ENCODE assay signal across 12 mouse cellular contexts in the genomic region with DNA sequence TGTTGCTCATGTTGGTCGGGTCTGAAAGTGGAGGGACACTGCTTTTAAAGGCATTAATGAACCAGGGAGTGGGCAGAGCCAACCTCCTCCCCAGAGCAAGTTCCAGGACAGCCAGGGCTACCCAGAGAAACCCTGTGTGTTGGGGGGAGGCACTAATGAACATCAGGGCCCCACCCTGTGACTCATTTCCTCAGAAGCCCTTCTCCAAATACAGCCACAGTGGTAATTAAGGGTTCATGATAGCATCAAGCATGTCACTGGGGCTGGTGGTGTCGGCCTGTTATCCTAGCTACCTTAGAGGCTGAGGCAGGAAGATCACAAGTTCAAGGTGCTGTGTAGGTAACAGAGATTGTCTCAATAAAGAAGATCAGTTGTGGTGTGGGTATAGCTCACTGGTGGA. TPM values are rescaled to one million over a fixed set of nuclear protein-coding genes. Genes with fewer than 3 reads are reported as not detected.
DNase-seq lines count a peak whose midpoint lies in the region; ATAC-seq and TF ChIP-seq lines count a peak whose summit lies in the region.
"Had no signal": no experiment of that assay in that cellular context is flagged by ENCODE, and none has a peak within 500 bp of the region (broad histone marks: within the 10 kb centered on the region; RNA-seq: fewer than 3 reads in every experiment).

No protein-coding gene starts in this region.

- no peak for TF ChIP-seq CTCF in G1E (IDR thresholded peaks at IDR 0.05; ENCODE audit: low read depth, low read length)

- no peak for ATAC-seq in heart, embryonic 12.5 days (ENCODE audit: insufficient number of reproducible peaks, low FRiP score)
- ATAC-seq in G1E (ENCODE audit: extremely low read depth, insufficient number of reproducible peaks, low FRiP score, poor library complexity, severe bottlenecking): peak; percentile 18; the same call in 1 of the 2 replicates
- ATAC-seq in monocyte, adult 5-6 weeks (replicated peaks; ENCODE audit: insufficient number of reproducible peaks, low FRiP score, low TSS enrichment, poor library complexity, severe bottlenecking): peak; percentile 55
- ATAC-seq in forebrain, embryonic 13.5 days: no peak
- no peak for ATAC-seq in midbrain, embryonic 15.5 days (replicated peaks)

- no peak overlapping the region for H3K9ac ChIP-seq in heart, embryonic 12.5 days
- H3K9ac ChIP-seq in forebrain, embryonic 13.5 days: no peak overlapping the region
- no peak overlapping the region for H3K9ac ChIP-seq in midbrain, embryonic 15.5 days
- H3K9ac ChIP-seq: hindbrain, embryonic 15.5 days had no signal

- DNase-seq in heart, adult 11 months: peak; percentile 93
- no peak for DNase-seq in G1E (ENCODE audit: low spot score)
- peak; percentile 66 for DNase-seq in induced T-regulatory cell, adult 2 months (ENCODE audit: low read depth)
- DNase-seq in thymus, postnatal 0 days (ENCODE audit: low spot score): no peak
- DNase-seq: B cell, adult 2 months; cerebellum, postnatal 36 days had no signal

- peaks cover 10% of the 10 kb centered on the region for H3K4me1 ChIP-seq in heart, embryonic 12.5 days (replicated peaks)
- H3K4me1 ChIP-seq in G1E (ENCODE audit: insufficient read depth, low read depth, low read length): peaks cover 37% of the 10 kb centered on the region
- H3K4me1 ChIP-seq in forebrain, embryonic 13.5 days: peaks cover 2% of the 10 kb centered on the region; the same call in 1 of the 2 replicates
- H3K4me1 ChIP-seq in midbrain, embryonic 15.5 days: peaks cover under 1% of the 10 kb centered on the region; the same call in 1 of the 2 replicates

- 61% methylated on average over 2 of the region's 2 CpGs for WGBS in heart, embryonic 12.5 days
- WGBS in forebrain, embryonic 13.5 days: 78% methylated on average over 2 of the region's 2 CpGs
- 74% methylated on average over 2 of the region's 2 CpGs for WGBS in midbrain, embryonic 15.5 days

- H3K9me3 ChIP-seq in heart, embryonic 12.5 days (replicated peaks): no peaks in the 10 kb centered on the region
- no peaks in the 10 kb centered on the region for H3K9me3 ChIP-seq in G1E (replicated peaks)
- H3K9me3 ChIP-seq in forebrain, embryonic 13.5 days (replicated peaks): no peaks in the 10 kb centered on the region
- H3K9me3 ChIP-seq in midbrain, embryonic 15.5 days: no peaks in the 10 kb centered on the region
- H3K9me3 ChIP-seq: hindbrain, embryonic 15.5 days had no signal

- H3K27me3 ChIP-seq in heart, embryonic 12.5 days (replicated peaks): no peaks in the 10 kb centered on the region
- H3K27me3 ChIP-seq in G1E (ENCODE audit: insufficient read depth, low read length): no peaks in the 10 kb centered on the region
- H3K27me3 ChIP-seq in forebrain, embryonic 13.5 days: no peaks in the 10 kb centered on the region
- no peaks in the 10 kb centered on the region for H3K27me3 ChIP-seq in midbrain, embryonic 15.5 days (replicated peaks)
- H3K27me3 ChIP-seq: hindbrain, embryonic 15.5 days had no signal

- no peak overlapping the region for H3K4me3 ChIP-seq in heart, embryonic 12.5 days
- H3K4me3 ChIP-seq in G1E (ENCODE audit: low read depth, low read length): no peak overlapping the region
- H3K4me3 ChIP-seq in forebrain, embryonic 13.5 days: no peak overlapping the region
- H3K4me3 ChIP-seq in midbrain, embryonic 15.5 days: no peak overlapping the region
- H3K4me3 ChIP-seq: hindbrain, embryonic 15.5 days had no signal

- no peak overlapping the region for H3K4me2 ChIP-seq in heart, embryonic 12.5 days
- H3K4me2 ChIP-seq in forebrain, embryonic 13.5 days: no peak overlapping the region
- no peak overlapping the region for H3K4me2 ChIP-seq in midbrain, embryonic 15.5 days
- H3K4me2 ChIP-seq: hindbrain, embryonic 15.5 days had no signal

- no peak overlapping the region for H3K27ac ChIP-seq in heart, embryonic 12.5 days (ENCODE audit: poor library complexity, severe bottlenecking)
- H3K27ac ChIP-seq in forebrain, embryonic 13.5 days: no peak overlapping the region
- no peak overlapping the region for H3K27ac ChIP-seq in midbrain, embryonic 15.5 days
- H3K27ac ChIP-seq: hindbrain, embryonic 15.5 days; kidney, postnatal 0 days had no signal

- no peaks in the 10 kb centered on the region for H3K36me3 ChIP-seq in heart, embryonic 12.5 days
- peaks cover 61% of the 10 kb centered on the region for H3K36me3 ChIP-seq in G1E (replicated peaks)
- H3K36me3 ChIP-seq in forebrain, embryonic 13.5 days (ENCODE audit: poor library complexity, severe bottlenecking): peaks cover 2% of the 10 kb centered on the region; the same call in 1 of the 2 replicates
- no peaks in the 10 kb centered on the region for H3K36me3 ChIP-seq in midbrain, embryonic 15.5 days (replicated peaks)
- H3K36me3 ChIP-seq: hindbrain, embryonic 15.5 days had no signal

RNA-seq across cellular contexts. Expression of a gene that starts 9.3 kb away (rescaled TPM):
- polyA plus RNA-seq in heart, embryonic 12.5 days (2016; fragmentation: Nextera tagmentation; extraction: Ambion mirVana): 52.0 and 52.5 TPM in 2 replicates
- total RNA-seq in G1E (2014; fragmentation: Nextera tagmentation): 50.4 and 61.6 TPM in 2 replicates
- total RNA-seq in G1E (2017): 67.5 and 76.3 TPM in 2 replicates
- polyA plus RNA-seq in G1E (2012): 49.5 and 58.4 TPM in 2 replicates
- 392 to 513 TPM (median 506 TPM) in 3 replicates for total RNA-seq in monocyte, adult 5-6 weeks (2017)
- polyA plus RNA-seq in thymus, postnatal 0 days (2015; fragmentation: Nextera tagmentation; extraction: Ambion mirVana): 85.1 and 92.5 TPM in 2 replicates
- 88.7 and 91.9 TPM in 2 replicates for polyA plus RNA-seq in forebrain, embryonic 13.5 days (2015; fragmentation: Nextera tagmentation; extraction: Ambion mirVana)
- 82.9 and 88.7 TPM in 2 replicates for polyA plus RNA-seq in midbrain, embryonic 15.5 days (2015; fragmentation: Nextera tagmentation; extraction: Ambion mirVana)

RNA-seq across cellular contexts. Expression of a gene that starts 29.8 kb away (rescaled TPM):
- 8.9 and 9.1 TPM in 2 replicates for polyA plus RNA-seq in heart, embryonic 12.5 days (2016; fragmentation: Nextera tagmentation; extraction: Ambion mirVana)
- 34.4 and 41.1 TPM in 2 replicates for total RNA-seq in G1E (2014; fragmentation: Nextera tagmentation)
- 20.3 and 23.3 TPM in 2 replicates for total RNA-seq in G1E (2017)
- polyA plus RNA-seq in G1E (2012): 2.0 and 2.3 TPM in 2 replicates
- total RNA-seq in monocyte, adult 5-6 weeks (2017): 6.5 to 13.6 TPM (median 9.2 TPM) in 3 replicates
- polyA plus RNA-seq in thymus, postnatal 0 days (2015; fragmentation: Nextera tagmentation; extraction: Ambion mirVana): 6.3 and 7.5 TPM in 2 replicates
- 10.6 and 10.7 TPM in 2 replicates for polyA plus RNA-seq in forebrain, embryonic 13.5 days (2015; fragmentation: Nextera tagmentation; extraction: Ambion mirVana)
- polyA plus RNA-seq in midbrain, embryonic 15.5 days (2015; fragmentation: Nextera tagmentation; extraction: Ambion mirVana): 15.3 and 17.5 TPM in 2 replicates

RNA-seq across cellular contexts. Expression of a gene that starts 53.2 kb away (rescaled TPM):
- 51.8 and 52.3 TPM in 2 replicates for polyA plus RNA-seq in heart, embryonic 12.5 days (2016; fragmentation: Nextera tagmentation; extraction: Ambion mirVana)
- total RNA-seq in G1E (2014; fragmentation: Nextera tagmentation): 86.4 and 106 TPM in 2 replicates
- 41.4 and 53.3 TPM in 2 replicates for total RNA-seq in G1E (2017)
- 114 and 144 TPM in 2 replicates for polyA plus RNA-seq in G1E (2012)
- 145 to 205 TPM (median 169 TPM) in 3 replicates for total RNA-seq in monocyte, adult 5-6 weeks (2017)
- polyA plus RNA-seq in thymus, postnatal 0 days (2015; fragmentation: Nextera tagmentation; extraction: Ambion mirVana): 65.7 and 76.3 TPM in 2 replicates
- polyA plus RNA-seq in forebrain, embryonic 13.5 days (2015; fragmentation: Nextera tagmentation; extraction: Ambion mirVana): 75.5 and 77.9 TPM in 2 replicates
- polyA plus RNA-seq in midbrain, embryonic 15.5 days (2015; fragmentation: Nextera tagmentation; extraction: Ambion mirVana): 54.6 and 56.2 TPM in 2 replicates

Comparison
In these comparisons a context has a peak if more than half of its experiments do, and no peak if none do; other contexts are left out.
1. DNase-seq: peak in heart, adult 11 months (single experiment) and induced T-regulatory cell, adult 2 months (single experiment); none in G1E (single experiment) and thymus, postnatal 0 days (single experiment).
2. ATAC-seq: peak in G1E (single experiment) and monocyte, adult 5-6 weeks (single experiment); none in heart, embryonic 12.5 days (single experiment), forebrain, embryonic 13.5 days (single experiment) and midbrain, embryonic 15.5 days (single experiment).